Mouse (Mus musculus) CH12.LX (cell line): ENCODE measurements around the gene B4galt3. TPM values are rescaled to one million over a fixed set of nuclear protein-coding genes. Genes with fewer than 3 reads are reported as not detected.

Experiments
- DNase-seq: peaks from one replicate; pipeline ENCODE4 v3.0.0-alpha.2; 2013; ENCODE audit errors: extremely low read depth
- H3K27ac ChIP-seq: 2 replicates; pipeline ENCODE4 v1.5.1; 2012; ENCODE audit warnings: low read depth, mild to moderate bottlenecking, control low read depth, moderate library complexity; ENCODE audit not compliant: insufficient read depth
- H3K27me3 ChIP-seq: replicated peaks from 2 replicates; pipeline ENCODE3; 2012; ENCODE audit warnings: inconsistent platforms
- H3K36me3 ChIP-seq, 2 experiments: replicated peaks in 1 of 2; 2 replicates each; pipeline versions ENCODE3 to v1.6.1; 2012; ENCODE audit warnings: inconsistent platforms in 1 of 2, low read length in 1 of 2, mild to moderate bottlenecking in 1 of 2, mixed read lengths in 1 of 2, moderate library complexity in 1 of 2; ENCODE audit not compliant: control insufficient read depth in 1 of 2, insufficient read depth in 1 of 2
- H3K4me1 ChIP-seq, 2 experiments: 2 replicates each; pipeline ENCODE4 v1.6.1; 2012; ENCODE audit warnings: inconsistent platforms in 1 of 2, moderate library complexity in 1 of 2; ENCODE audit not compliant: insufficient read depth in 2 of 2, control insufficient read depth in 1 of 2
- H3K4me2 ChIP-seq: 2 replicates; pipeline ENCODE4 v1.6.1; 2012; ENCODE audit warnings: low read depth, mild to moderate bottlenecking, control low read depth; ENCODE audit not compliant: poor library complexity, insufficient read depth, severe bottlenecking
- H3K4me3 ChIP-seq, 3 experiments: fragments of 150-350 bp in 1 of 3; sonication (generic) in 1 of 3; replicated peaks in 1 of 3; 2 replicates each; pipeline versions ENCODE3 to v1.5.1; 2011 to 2012; ENCODE audit warnings: low read depth in 2 of 3, low read length in 2 of 3, mild to moderate bottlenecking in 2 of 3, moderate library complexity in 2 of 3, control low read depth in 1 of 3, improper control_type of control experiment in 1 of 3, inconsistent platforms in 1 of 3, mixed read lengths in 1 of 3; ENCODE audit not compliant: poor library complexity in 1 of 3
- H3K79me2 ChIP-seq: replicated peaks from 2 replicates; pipeline ENCODE4 v1.6.1; 2012; ENCODE audit warnings: mild to moderate bottlenecking, moderate library complexity; ENCODE audit not compliant: control insufficient read depth, poor library complexity, insufficient read depth, severe bottlenecking; ENCODE audit errors: extremely low read depth
- H3K9ac ChIP-seq: 2 replicates; pipeline ENCODE4 v1.6.1; 2012; ENCODE audit warnings: low read depth, mild to moderate bottlenecking, control low read depth, moderate library complexity; ENCODE audit not compliant: insufficient read depth
- H3K9me3 ChIP-seq: replicated peaks from 2 replicates; pipeline ENCODE3; 2012; ENCODE audit warnings: low read length, inconsistent platforms, mixed read lengths
- BHLHE40 ChIP-seq: IDR thresholded peaks from 2 replicates; pipeline ENCODE4 v1.6.1; 2011; ENCODE audit warnings: mild to moderate bottlenecking, low read depth, low read length, improper control_type of control experiment
- CHD1 ChIP-seq: IDR thresholded peaks from 2 replicates; pipeline ENCODE4 v1.6.1; 2012; ENCODE audit warnings: low read depth, low read length, improper control_type of control experiment, inconsistent platforms
- CHD2 ChIP-seq: IDR thresholded peaks from 2 replicates; pipeline ENCODE4 v1.6.1; 2011; ENCODE audit warnings: low read length, improper control_type of control experiment
- CTCF ChIP-seq, 2 experiments: IDR thresholded peaks in 1 of 2; conservative IDR thresholded peaks in 1 of 2; 2 replicates each; pipeline ENCODE4 v1.5.1; 2011 to 2012; ENCODE audit warnings: low read depth in 2 of 2, low read length in 2 of 2, improper control_type of control experiment in 1 of 2, inconsistent platforms in 1 of 2, mild to moderate bottlenecking in 1 of 2, moderate library complexity in 1 of 2
- E2F4 ChIP-seq: IDR thresholded peaks from 2 replicates; pipeline ENCODE4 v1.6.1; 2011; ENCODE audit warnings: low read depth, low read length, improper control_type of control experiment; ENCODE audit not compliant: insufficient replicate concordance
- EP300 ChIP-seq: IDR thresholded peaks from 2 replicates; pipeline ENCODE4 v1.6.1; 2011; ENCODE audit warnings: low read length, improper control_type of control experiment
- ETS1 ChIP-seq: conservative IDR thresholded peaks from 2 replicates; pipeline ENCODE4 v1.6.1; 2012; ENCODE audit warnings: low read depth, mild to moderate bottlenecking, inconsistent platforms, low read length, improper control_type of control experiment, moderate library complexity
- GABPA ChIP-seq: IDR thresholded peaks from 2 replicates; pipeline ENCODE4 v1.6.1; 2012; ENCODE audit warnings: low read depth, low read length, improper control_type of control experiment, inconsistent platforms; ENCODE audit not compliant: insufficient replicate concordance
- HCFC1 ChIP-seq: IDR thresholded peaks from 2 replicates; pipeline ENCODE4 v1.6.1; 2012; ENCODE audit warnings: low read depth, mild to moderate bottlenecking, inconsistent platforms, low read length, improper control_type of control experiment
- IRF4 ChIP-seq: IDR thresholded peaks from 2 replicates; pipeline ENCODE4 v1.6.1; 2014; ENCODE audit warnings: low read depth, mild to moderate bottlenecking, inconsistent platforms, low read length, improper control_type of control experiment
- JUN ChIP-seq: IDR thresholded peaks from 2 replicates; pipeline ENCODE4 v1.6.1; 2011; ENCODE audit warnings: low read depth, mild to moderate bottlenecking, low read length, improper control_type of control experiment, moderate library complexity; ENCODE audit not compliant: insufficient read depth
- JUND ChIP-seq: conservative IDR thresholded peaks from 2 replicates; pipeline ENCODE4 v1.6.1; 2011; ENCODE audit warnings: low read depth, low read length, improper control_type of control experiment
- MAZ ChIP-seq: IDR thresholded peaks from 2 replicates; pipeline ENCODE4 v1.6.1; 2012; ENCODE audit warnings: low read depth, mild to moderate bottlenecking, inconsistent platforms, low read length, improper control_type of control experiment, moderate library complexity
- NELFE ChIP-seq: IDR thresholded peaks from 2 replicates; pipeline ENCODE4 v1.6.1; 2011; ENCODE audit warnings: low read depth, low read length, improper control_type of control experiment
- NRF1 ChIP-seq: IDR thresholded peaks from 2 replicates; pipeline ENCODE4 v1.6.1; 2014; ENCODE audit warnings: low read depth, mild to moderate bottlenecking, inconsistent platforms, low read length, improper control_type of control experiment, moderate library complexity
- PAX5 ChIP-seq: IDR thresholded peaks from 2 replicates; pipeline ENCODE4 v1.6.1; 2012; ENCODE audit warnings: low read length, inconsistent platforms, mixed read lengths
- RAD21 ChIP-seq: IDR thresholded peaks from 2 replicates; pipeline ENCODE4 v1.6.1; 2011; ENCODE audit warnings: low read depth, mild to moderate bottlenecking, low read length, improper control_type of control experiment, moderate library complexity
- RCOR1 ChIP-seq: conservative IDR thresholded peaks from 2 replicates; pipeline ENCODE4 v1.6.1; 2012; ENCODE audit warnings: low read depth, mild to moderate bottlenecking, inconsistent platforms, low read length, improper control_type of control experiment
- TBP ChIP-seq: conservative IDR thresholded peaks from 2 replicates; pipeline ENCODE4 v1.6.1; 2011; ENCODE audit warnings: low read depth, low read length, improper control_type of control experiment
- TCF12 ChIP-seq: IDR thresholded peaks from 2 replicates; pipeline ENCODE4 v1.6.1; 2014; ENCODE audit warnings: low read depth, mild to moderate bottlenecking, inconsistent platforms, low read length, improper control_type of control experiment
- USF1 ChIP-seq: IDR thresholded peaks from 2 replicates; pipeline ENCODE4 v1.6.1; 2014; ENCODE audit warnings: low read depth, mild to moderate bottlenecking, inconsistent platforms, low read length, improper control_type of control experiment
- USF2 ChIP-seq: conservative IDR thresholded peaks from 2 replicates; pipeline ENCODE4 v1.6.1; 2011; ENCODE audit warnings: low read depth, low read length, improper control_type of control experiment
- ZC3H11A ChIP-seq: IDR thresholded peaks from 2 replicates; pipeline ENCODE4 v1.6.1; 2012; ENCODE audit warnings: low read depth, mild to moderate bottlenecking, inconsistent platforms, low read length, improper control_type of control experiment
- ZKSCAN1 ChIP-seq: IDR thresholded peaks from 2 replicates; pipeline ENCODE4 v1.6.1; 2012; ENCODE audit warnings: low read depth, inconsistent platforms, low read length, improper control_type of control experiment, borderline replicate concordance
- ZMIZ1 ChIP-seq: IDR thresholded peaks from 2 replicates; pipeline ENCODE4 v1.6.1; 2012; ENCODE audit warnings: low read depth, mild to moderate bottlenecking, inconsistent platforms, low read length, improper control_type of control experiment
- ZNF384 ChIP-seq: IDR thresholded peaks from 2 replicates; pipeline ENCODE4 v1.6.1; 2012; ENCODE audit warnings: low read depth, low read length, improper control_type of control experiment, inconsistent platforms
- dilution Hi-C: fragments of 300-500 bp; cut with MboI; formaldehyde crosslinking; loops from 2 replicates; pipeline ENCODE4 v1.14.3; 2020; ENCODE audit warnings: low sequenced_read_pairs; ENCODE audit not compliant: extremely low pct_unique_long_range_greater_than_20kb, extremely low pct_ligation_motif_present
- in situ Hi-C: fragments of 300-500 bp; cut with MboI; formaldehyde crosslinking; loops from 3 replicates; pipeline ENCODE4 v1.14.3; 2019; ENCODE audit warnings: low sequenced_read_pairs, low pct_ligation_motif_present, low pct_unique_long_range_greater_than_20kb, mixed read lengths
- polyA plus RNA-seq: library from polyadenylated mRNA; unstranded; fragments of >175 nt; gene quantifications from 2 replicates; pipeline ENCODE4 v1.2.1, GENCODE M21; 2012; ENCODE audit warnings: low read depth; ENCODE audit not compliant: insufficient read length
- total RNA-seq, 2 experiments: library from RNA; depleted of rRNA; stranded (reverse); fragments of 300-350 nt in 1 of 2; fragments of >200 nt in 1 of 2; gene quantifications; 2 replicates each; pipeline ENCODE4 v1.2.3; 2012 to 2014

B4galt3 gene
- total and polyA plus RNA-seq, 3 experiments: 19.3 to 27.8 (median 23.1) TPM

GRCm38 (mm10) chr1:171229750-171230149 lies 40.4 kb upstream of the B4galt3 start:
- TF ChIP-seq USF1 (no peak), ZMIZ1 (no peak), TBP (no peak), TCF12 (no peak), NRF1 (no peak), HCFC1 (no peak), ZKSCAN1 (no peak), BHLHE40 (no peak), EP300 (no peak), ZNF384 (no peak), GABPA (no peak)
- dilution Hi-C loops (no loop called here), in situ Hi-C loops (loop anchor here (10.0 kb wide), 1 partner anchor 335 kb away; no protein-coding TSS in a partner anchor)
- H3K36me3 ChIP-seq: peaks cover 10 to 21% of the 10 kb centered on the region in 2 experiments
- peaks cover 11 to 68% of the 10 kb centered on the region in 2 experiments for H3K4me1 ChIP-seq
- no peaks in the 10 kb centered on the region for H3K27me3 ChIP-seq
- no peak for DNase-seq
- no peaks in the 10 kb centered on the region for H3K79me2 ChIP-seq
- H3K27ac ChIP-seq: no peak overlapping the region
- H3K4me3 ChIP-seq: no peak overlapping the region
- no peak overlapping the region for H3K4me2 ChIP-seq
- no peak overlapping the region for H3K9ac ChIP-seq
- H3K9me3 ChIP-seq: no peaks in the 10 kb centered on the region

GRCm38 (mm10) chr1:171230215-171230614 lies 39.9 kb upstream of the B4galt3 start:
- peaks cover 11 to 73% of the 10 kb centered on the region in 2 experiments for H3K4me1 ChIP-seq
- in situ Hi-C loops: no loop called here
- H3K27ac ChIP-seq: no peak overlapping the region
- no peaks in the 10 kb centered on the region for H3K79me2 ChIP-seq
- TF ChIP-seq NELFE (no peak), CTCF (conservative IDR thresholded peaks at IDR 0.05 in 1 of 2, IDR thresholded peaks at IDR 0.05 in 1 of 2; ENCODE audit: low read depth in 2 of 2, low read length in 2 of 2) (no peak), JUN (no peak), ETS1 (no peak), ZC3H11A (no peak), JUND (no peak), RAD21 (no peak), GABPA (no peak), TCF12 (no peak), CHD1 (no peak), MAZ (no peak), IRF4 (no peak), E2F4 (no peak), ZNF384 (no peak), RCOR1 (no peak), PAX5 (no peak), TBP (no peak), CHD2 (no peak), USF2 (no peak)
- peaks cover 14 to 26% of the 10 kb centered on the region in 2 experiments for H3K36me3 ChIP-seq
- H3K4me2 ChIP-seq: no peak overlapping the region
- dilution Hi-C loops: no loop called here
- DNase-seq: no peak
- H3K9me3 ChIP-seq: no peaks in the 10 kb centered on the region
- H3K27me3 ChIP-seq: no peaks in the 10 kb centered on the region
- H3K4me3 ChIP-seq: no peak overlapping the region
- H3K9ac ChIP-seq: no peak overlapping the region
